Mouse (Mus musculus): ENCODE data around the gene App.

DNA sequence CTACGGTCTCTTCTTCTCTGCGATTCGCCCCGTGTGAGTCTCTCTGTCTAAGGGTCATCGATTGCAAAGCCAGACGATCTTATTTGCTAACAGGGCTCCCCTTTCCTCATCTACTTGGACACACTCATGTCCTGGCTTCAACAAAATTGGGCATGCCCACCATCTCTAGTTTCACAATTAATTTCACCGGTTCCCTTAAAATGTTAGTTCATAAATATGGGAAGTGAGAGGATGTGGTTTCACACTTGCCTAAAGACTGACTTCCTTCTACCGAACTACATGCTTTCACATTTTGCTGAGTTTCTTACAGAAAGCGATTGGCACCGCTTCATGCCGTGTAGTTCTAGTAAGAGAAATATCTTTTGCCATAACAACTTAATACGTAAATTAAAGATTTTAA lies 101.8 kb downstream of the App start:
- TF ChIP-seq EP300 (IDR thresholded peaks at IDR 0.05; ENCODE audit: low read depth) (no peak), CTCF (IDR thresholded peaks at IDR 0.05; ENCODE audit: low read depth) (no peak)
